In genomic region chr2:124751832-124752231, GRCm38 (mm10) we compare ENCODE assay signal across 18 mouse cellular contexts.
DNase-seq lines count a peak whose midpoint lies in the region; ATAC-seq lines count a peak whose summit lies in the region.
"Had no signal": no experiment of that assay in that cellular context is flagged by ENCODE, and none has a peak within 500 bp of the region (broad histone marks: within the 10 kb centered on the region; RNA-seq: fewer than 3 reads in every experiment).

No protein-coding gene starts in this region.

- DNase-seq in CD4-positive helper T cell, adult 2 months (ENCODE audit: low read depth, low spot score): peak; percentile 5
- DNase-seq in cerebellum, postnatal 36 days: no peak
- no peak for DNase-seq in thymus, postnatal 4 days
- no peak for DNase-seq in kidney, adult 9 months
- DNase-seq: adrenal gland, postnatal 10 days; cerebellum, adult 11-12 months; cerebellum, postnatal 10 days; forebrain, postnatal 0 days; kidney, postnatal 25 days; lung, embryonic 14.5 days; lung, postnatal 14 days; retina, postnatal 1 day; right cerebral cortex, postnatal 14 days; thymus, postnatal 25 days had no signal

- peak; percentile 53 for ATAC-seq in CD4-positive, CD25-positive, alpha-beta regulatory T cell, adult 4 months
- ATAC-seq in hematopoietic stem cell, adult 5-6 weeks (replicated peaks in 1 of 2; ENCODE audit: insufficient read depth in 1 of 2, low FRiP score in 2 of 2, low TSS enrichment in 1 of 2, low read depth in 1 of 2, poor library complexity in 2 of 2, severe bottlenecking in 2 of 2): peak; percentile 83 to 85
- peak; percentile 57; the same call in 1 of the 2 replicates for ATAC-seq in monocyte, adult 5-6 weeks (replicated peaks; ENCODE audit: insufficient number of reproducible peaks, low FRiP score, low TSS enrichment, poor library complexity, severe bottlenecking)
- ATAC-seq: forebrain, postnatal 0 days; intestine, postnatal 0 days had no signal
